Mouse (Mus musculus): Measurements from ENCODE around the gene Cage1. TPM values are rescaled to one million over a fixed set of nuclear protein-coding genes. Genes with fewer than 3 reads are reported as not detected.

Gene Cage1
- total RNA-seq (2014; rRNA removed) (3.2 and 5.7 TPM in 2 replicates), polyA plus RNA-seq (2015; fragmentation: Nextera tagmentation; extraction: Ambion mirVana) (2.2 and 3.0 TPM in 2 replicates)

DNA sequence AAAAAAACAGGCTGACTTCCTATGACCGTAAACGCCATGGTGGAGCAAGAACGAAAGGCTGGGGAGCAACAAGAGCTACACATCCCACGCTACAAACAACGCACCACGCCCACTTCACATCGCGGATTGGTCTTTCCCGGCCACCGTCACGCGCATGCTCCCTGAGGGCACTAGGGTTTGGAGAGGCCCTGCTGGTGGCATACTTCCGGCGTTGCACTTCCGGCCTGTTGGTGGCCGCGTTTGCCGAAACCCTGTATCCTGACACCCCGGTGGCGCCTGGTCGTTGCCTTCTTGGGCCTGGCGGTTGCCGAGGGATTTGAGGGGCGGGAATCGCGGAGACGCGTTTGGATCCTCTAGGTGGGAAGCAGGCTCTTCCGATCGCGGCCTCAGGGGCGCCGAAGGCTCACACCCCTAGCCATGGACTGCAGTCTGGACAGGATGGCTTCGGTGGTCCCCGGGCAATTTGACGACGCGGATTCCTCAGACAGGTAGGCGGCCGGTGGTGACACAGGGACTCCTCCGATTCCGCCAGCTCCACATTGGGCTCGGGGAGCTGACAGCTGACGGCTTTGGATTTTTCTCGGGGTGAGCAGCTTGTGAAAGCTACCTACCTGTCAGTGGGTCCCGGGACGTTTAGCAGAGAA lies at the start of gene Cage1:
TSS of gene Cage1 (minus strand) at position 26 of the 644 bp plus-strand sequence.
- Histone ChIP-seq H3K4me3 (ENCODE audit: low read depth, low read length) (peak within 1 kb of the TSS; percentile 88), H3K36me3 (ENCODE audit: insufficient read depth) (peaks cover 20% of the 10 kb centered on the region), H3K4me2 (ENCODE audit: low read depth) (peak within 1 kb of the TSS; percentile 81), H3K4me1 (ENCODE audit: insufficient read depth) (peaks cover 10% of the 10 kb centered on the region; the same call in 1 of the 2 replicates), H3K27ac (ENCODE audit: low read depth, low read length) (peak within 1 kb of the TSS; percentile 81), H3K9ac (peak within 1 kb of the TSS; percentile 76), H3K27me3 (ENCODE audit: insufficient read depth, low read length) (no peaks in the 10 kb centered on the region), H3K9me3 (ENCODE audit: low read length) (no peaks in the 10 kb centered on the region)
- TF ChIP-seq CTCF (IDR thresholded peaks at IDR 0.05; ENCODE audit: low read depth) = peak; percentile 64
- peak; percentile 99 for ATAC-seq
- peak; percentile 99 for DNase-seq
- WGBS = under 1% methylated on average over 47 of the region's 47 CpGs

DNA sequence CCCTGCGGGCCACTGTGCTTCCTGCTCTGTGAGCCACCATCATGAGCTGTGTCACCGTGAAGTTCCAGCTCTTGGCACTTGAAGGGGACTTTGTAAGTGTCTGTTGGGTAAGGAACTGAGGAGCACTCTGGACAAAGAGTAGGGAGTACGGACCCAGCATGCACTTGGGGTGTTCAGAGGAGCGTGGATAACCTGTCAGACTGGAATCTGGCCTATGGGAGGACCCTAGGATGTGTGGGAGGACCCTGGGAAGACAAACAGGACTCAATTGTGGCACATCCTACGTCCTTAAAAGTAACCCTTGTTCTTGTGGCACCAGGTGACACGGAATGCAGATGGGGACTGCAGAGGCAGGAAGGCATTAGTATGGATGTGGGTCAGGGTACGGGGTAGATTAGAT lies 44.3 kb upstream of the Cage1 start:
- ATAC-seq = no peak
- no peak overlapping the region for H3K9ac ChIP-seq
- no peak overlapping the region for H3K4me3 ChIP-seq (ENCODE audit: low read depth, low read length)
- no peak overlapping the region for H3K4me2 ChIP-seq (ENCODE audit: low read depth)
- no peaks in the 10 kb centered on the region for H3K27me3 ChIP-seq (ENCODE audit: insufficient read depth, low read length)
- 81% methylated on average over 7 of the region's 7 CpGs for WGBS
- H3K9me3 ChIP-seq (ENCODE audit: low read length) = no peaks in the 10 kb centered on the region
- no peaks in the 10 kb centered on the region for H3K4me1 ChIP-seq (ENCODE audit: insufficient read depth)
- DNase-seq = no peak
- H3K36me3 ChIP-seq (ENCODE audit: insufficient read depth) = no peaks in the 10 kb centered on the region
- H3K27ac ChIP-seq (ENCODE audit: low read depth, low read length) = no peak overlapping the region
- TF ChIP-seq CTCF (IDR thresholded peaks at IDR 0.05; ENCODE audit: low read depth) = no peak

DNA sequence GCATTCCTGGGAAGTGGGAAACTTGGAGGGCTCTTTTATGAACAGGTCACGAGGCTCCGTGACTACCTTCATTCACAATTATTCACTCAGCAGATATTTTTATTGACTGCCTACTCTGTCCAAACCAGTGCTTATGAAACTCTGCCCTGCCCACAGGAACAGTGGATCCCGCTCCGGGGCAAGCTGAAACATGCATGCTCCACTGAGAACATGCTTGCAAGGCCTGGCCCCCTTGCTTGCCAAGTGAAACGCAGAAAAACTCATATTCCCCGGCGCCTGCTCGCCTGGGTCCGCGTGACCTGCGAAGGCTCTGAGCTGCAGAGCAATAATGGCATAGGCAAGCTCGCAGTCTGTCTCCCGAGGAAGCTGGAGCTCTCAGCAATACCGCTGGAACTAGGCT lies 43.9 kb upstream of the Cage1 start:
- no peaks in the 10 kb centered on the region for H3K36me3 ChIP-seq (ENCODE audit: insufficient read depth)
- H3K4me1 ChIP-seq (ENCODE audit: insufficient read depth) = no peaks in the 10 kb centered on the region
- WGBS = 85% methylated on average over 14 of the region's 14 CpGs
- no peaks in the 10 kb centered on the region for H3K27me3 ChIP-seq (ENCODE audit: insufficient read depth, low read length)
- no peak for ATAC-seq
- DNase-seq = no peak
- no peak for TF ChIP-seq CTCF (IDR thresholded peaks at IDR 0.05; ENCODE audit: low read depth)
- H3K4me2 ChIP-seq (ENCODE audit: low read depth) = no peak overlapping the region
- no peak overlapping the region for H3K27ac ChIP-seq (ENCODE audit: low read depth, low read length)
- H3K9me3 ChIP-seq (ENCODE audit: low read length) = no peaks in the 10 kb centered on the region
- H3K4me3 ChIP-seq (ENCODE audit: low read depth, low read length) = no peak overlapping the region
- no peak overlapping the region for H3K9ac ChIP-seq

DNA sequence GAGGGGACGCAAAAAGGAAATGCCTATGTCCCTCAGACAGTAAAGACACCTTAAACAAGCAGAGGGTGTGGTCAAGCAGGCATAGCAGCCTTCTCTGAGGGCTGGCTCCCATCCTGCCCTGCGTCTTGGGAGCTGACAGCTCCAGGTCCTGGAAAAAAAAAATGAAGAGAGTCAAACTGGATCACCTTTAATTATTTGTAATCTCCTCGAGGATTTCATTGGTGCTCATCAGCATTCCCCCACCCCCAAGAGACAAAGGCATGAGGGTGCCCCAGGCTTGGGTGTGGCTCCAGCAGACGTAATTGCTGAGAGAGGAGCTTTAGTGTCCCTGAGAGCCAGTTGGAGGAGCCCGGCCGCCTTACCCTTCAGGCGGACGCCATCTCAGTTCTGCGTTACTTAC lies 43.1 kb upstream of the Cage1 start:
- no peak overlapping the region for H3K4me3 ChIP-seq (ENCODE audit: low read depth, low read length)
- no peak overlapping the region for H3K27ac ChIP-seq (ENCODE audit: low read depth, low read length)
- no peak for TF ChIP-seq CTCF (IDR thresholded peaks at IDR 0.05; ENCODE audit: low read depth)
- H3K4me2 ChIP-seq (ENCODE audit: low read depth) = no peak overlapping the region
- H3K36me3 ChIP-seq (ENCODE audit: insufficient read depth) = no peaks in the 10 kb centered on the region
- H3K9ac ChIP-seq = no peak overlapping the region
- WGBS = 61% methylated on average over 9 of the region's 9 CpGs
- H3K4me1 ChIP-seq (ENCODE audit: insufficient read depth) = no peaks in the 10 kb centered on the region
- no peaks in the 10 kb centered on the region for H3K27me3 ChIP-seq (ENCODE audit: insufficient read depth, low read length)
- H3K9me3 ChIP-seq (ENCODE audit: low read length) = no peaks in the 10 kb centered on the region
- ATAC-seq (no peak), DNase-seq (no peak)

DNA sequence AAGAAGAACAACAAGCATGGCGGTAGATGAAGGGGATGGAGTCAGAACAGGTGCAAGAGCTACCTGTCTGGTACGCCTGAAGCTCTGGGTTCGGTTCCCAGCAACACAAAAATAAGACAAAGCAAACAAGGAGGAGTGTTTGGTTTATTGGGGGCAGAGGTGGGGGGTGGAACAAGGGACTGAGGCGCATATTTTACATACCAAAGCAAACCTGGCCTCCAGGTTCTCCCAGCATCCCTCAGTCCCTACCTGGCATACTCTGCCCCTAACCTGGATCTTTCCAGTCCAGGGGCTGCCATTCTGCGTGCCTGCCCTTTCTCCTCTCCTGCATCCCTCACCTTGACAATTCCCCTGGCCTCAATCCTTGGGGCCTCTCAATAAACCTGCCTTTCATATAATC lies 42.5 kb upstream of the Cage1 start:
- ATAC-seq (no peak), DNase-seq (no peak)
- Histone ChIP-seq H3K4me1 (ENCODE audit: insufficient read depth) (no peaks in the 10 kb centered on the region), H3K9me3 (ENCODE audit: low read length) (no peaks in the 10 kb centered on the region), H3K27ac (ENCODE audit: low read depth, low read length) (no peak overlapping the region), H3K9ac (no peak overlapping the region), H3K27me3 (ENCODE audit: insufficient read depth, low read length) (no peaks in the 10 kb centered on the region), H3K36me3 (ENCODE audit: insufficient read depth) (no peaks in the 10 kb centered on the region), H3K4me3 (ENCODE audit: low read depth, low read length) (no peak overlapping the region), H3K4me2 (ENCODE audit: low read depth) (no peak overlapping the region)
- TF ChIP-seq CTCF (IDR thresholded peaks at IDR 0.05; ENCODE audit: low read depth) = no peak
- 88% methylated on average over 5 of the region's 5 CpGs for WGBS

DNA sequence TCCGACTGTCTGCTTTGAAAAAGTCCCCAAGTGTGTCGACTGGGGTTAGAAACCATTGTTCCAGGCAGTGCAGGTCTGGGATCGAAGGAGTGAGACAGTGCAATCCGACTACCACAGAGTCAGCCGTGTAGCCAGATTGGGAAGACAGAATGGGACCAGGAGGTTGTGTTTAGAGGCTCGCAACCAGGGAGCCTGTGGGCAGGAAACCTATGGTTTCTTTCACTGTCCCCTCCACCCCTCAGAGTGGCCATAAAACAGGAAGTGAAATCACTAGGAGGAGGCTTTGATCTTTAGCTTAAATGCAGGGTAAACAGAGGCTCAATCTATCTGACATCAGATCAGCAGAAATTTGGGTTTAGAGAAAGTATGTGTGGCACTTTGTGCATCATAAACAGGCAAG lies 42.0 kb upstream of the Cage1 start:
- DNase-seq = no peak
- 53% methylated on average over 6 of the region's 6 CpGs for WGBS
- Histone ChIP-seq H3K4me1 (ENCODE audit: insufficient read depth) (no peaks in the 10 kb centered on the region), H3K9ac (no peak overlapping the region), H3K27ac (ENCODE audit: low read depth, low read length) (no peak overlapping the region), H3K27me3 (ENCODE audit: insufficient read depth, low read length) (no peaks in the 10 kb centered on the region), H3K4me2 (ENCODE audit: low read depth) (no peak overlapping the region), H3K36me3 (ENCODE audit: insufficient read depth) (no peaks in the 10 kb centered on the region), H3K9me3 (ENCODE audit: low read length) (no peaks in the 10 kb centered on the region), H3K4me3 (ENCODE audit: low read depth, low read length) (no peak overlapping the region)
- no peak for ATAC-seq
- no peak for TF ChIP-seq CTCF (IDR thresholded peaks at IDR 0.05; ENCODE audit: low read depth)

DNA sequence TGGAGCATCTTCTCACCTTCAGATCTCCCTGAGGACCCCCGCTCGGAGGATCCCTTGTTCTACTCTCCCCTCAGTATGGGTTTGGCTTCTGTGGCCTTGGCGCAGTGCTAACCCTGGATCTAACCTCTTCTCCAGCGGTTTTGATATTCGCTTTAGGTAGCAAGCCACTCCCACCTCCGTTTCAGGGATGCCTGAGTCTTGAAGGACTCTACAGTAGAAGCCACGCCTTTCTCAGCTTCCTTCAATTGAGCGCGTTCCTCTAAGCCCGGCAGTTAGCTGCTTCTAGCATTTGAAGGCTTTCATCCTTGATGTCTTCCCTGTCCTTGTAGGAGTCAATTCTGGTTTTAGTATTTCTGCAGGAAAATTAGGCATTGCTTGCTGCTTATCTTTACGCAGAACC lies 40.2 kb upstream of the Cage1 start:
- no peak for ATAC-seq
- H3K4me2 ChIP-seq (ENCODE audit: low read depth) = no peak overlapping the region
- no peak overlapping the region for H3K4me3 ChIP-seq (ENCODE audit: low read depth, low read length)
- H3K36me3 ChIP-seq (ENCODE audit: insufficient read depth) = no peaks in the 10 kb centered on the region
- no peak overlapping the region for H3K27ac ChIP-seq (ENCODE audit: low read depth, low read length)
- H3K4me1 ChIP-seq (ENCODE audit: insufficient read depth) = no peaks in the 10 kb centered on the region
- no peak for DNase-seq
- no peaks in the 10 kb centered on the region for H3K27me3 ChIP-seq (ENCODE audit: insufficient read depth, low read length)
- H3K9me3 ChIP-seq (ENCODE audit: low read length) = no peaks in the 10 kb centered on the region
- WGBS = 29% methylated on average over 11 of the region's 11 CpGs
- TF ChIP-seq CTCF (IDR thresholded peaks at IDR 0.05; ENCODE audit: low read depth) = no peak
- no peak overlapping the region for H3K9ac ChIP-seq
